ENCODE assay signal across 24 mouse cellular contexts in genomic region chr14:33346546-33346945, GRCm38 (mm10).
DNase-seq lines count a peak whose midpoint lies in the region; ATAC-seq lines count a peak whose summit lies in the region.
"Had no signal": no experiment of that assay in that cellular context is flagged by ENCODE, and none has a peak within 500 bp of the region (broad histone marks: within the 10 kb centered on the region; RNA-seq: fewer than 3 reads in every experiment).

No protein-coding gene starts in this region.

- no peak overlapping the region for H3K4me2 ChIP-seq in lung, embryonic 15.5 days
- H3K4me2 ChIP-seq: embryonic facial prominence, embryonic 12.5 days; embryonic facial prominence, embryonic 15.5 days; heart, embryonic 13.5 days; hindbrain, embryonic 14.5 days had no signal

- 57% methylated on average over 6 of the region's 6 CpGs for WGBS in lung, embryonic 15.5 days
- 79% methylated on average over 6 of the region's 6 CpGs for WGBS in embryonic facial prominence, embryonic 10.5 days

- peak; percentile 64 for DNase-seq in lung, postnatal 10 days
- DNase-seq in lung, postnatal 36 days, result peak; percentile 71
- no peak for DNase-seq in cerebellum, postnatal 10 days
- DNase-seq in embryonic facial prominence, embryonic 10.5 days (ENCODE audit: low spot score), result no peak
- DNase-seq: adrenal gland, adult 8-10 months; adrenal gland, postnatal 25 days; cerebellum, adult 11-12 months; cerebellum, adult 8-10 months; cerebellum, postnatal 14 days; forebrain, postnatal 0 days; gastrocnemius, postnatal 36 days; heart, adult 2 months; heart, postnatal 14 days; heart, postnatal 4 days had no signal

- peaks cover 14% of the 10 kb centered on the region for H3K27me3 ChIP-seq in lung, embryonic 15.5 days
- peaks cover 36% of the 10 kb centered on the region for H3K27me3 ChIP-seq in embryonic facial prominence, embryonic 10.5 days (replicated peaks; ENCODE audit: low read depth, poor library complexity, severe bottlenecking)

- no peak overlapping the region for H3K4me3 ChIP-seq in lung, embryonic 15.5 days
- H3K4me3 ChIP-seq in embryonic facial prominence, embryonic 10.5 days, result no peak overlapping the region
- H3K4me3 ChIP-seq: embryonic facial prominence, embryonic 12.5 days; embryonic facial prominence, embryonic 15.5 days; heart, adult 2 months; heart, embryonic 10.5 days; heart, embryonic 13.5 days had no signal

- no peak overlapping the region for H3K9ac ChIP-seq in lung, embryonic 15.5 days
- H3K9ac ChIP-seq: embryonic facial prominence, embryonic 12.5 days; embryonic facial prominence, embryonic 15.5 days; forebrain, postnatal 0 days; heart, embryonic 13.5 days; hindbrain, embryonic 14.5 days had no signal

- no peaks in the 10 kb centered on the region for H3K36me3 ChIP-seq in lung, embryonic 15.5 days
- H3K36me3 ChIP-seq in embryonic facial prominence, embryonic 10.5 days (replicated peaks), result no peaks in the 10 kb centered on the region
- H3K36me3 ChIP-seq: embryonic facial prominence, embryonic 12.5 days; embryonic facial prominence, embryonic 15.5 days; heart, embryonic 10.5 days; heart, embryonic 13.5 days had no signal

- ATAC-seq in lung, embryonic 15.5 days (ENCODE audit: borderline replicate concordance, extremely low read depth, low FRiP score, low TSS enrichment), result no peak
- no peak for ATAC-seq in megakaryocyte-erythroid progenitor cell, adult 5-6 weeks (replicated peaks; ENCODE audit: low FRiP score, low TSS enrichment, poor library complexity, severe bottlenecking)
- ATAC-seq: CD4-positive, CD25-positive, alpha-beta regulatory T cell, adult 4 months; forebrain, embryonic 14.5 days; forebrain, postnatal 0 days had no signal

- H3K27ac ChIP-seq in lung, embryonic 15.5 days, result 0 out of 2 replicates have a peak overlapping the region, but pooled peaks have one; percentile 26
- no peak overlapping the region for H3K27ac ChIP-seq in embryonic facial prominence, embryonic 10.5 days (replicated peaks)
- H3K27ac ChIP-seq: embryonic facial prominence, embryonic 12.5 days; embryonic facial prominence, embryonic 15.5 days; heart, adult 2 months; heart, embryonic 10.5 days; heart, embryonic 13.5 days; hindbrain, embryonic 14.5 days; hindbrain, postnatal 0 days had no signal

- H3K4me1 ChIP-seq in lung, embryonic 15.5 days, result peaks cover 31% of the 10 kb centered on the region
- peaks cover 23% of the 10 kb centered on the region for H3K4me1 ChIP-seq in embryonic facial prominence, embryonic 10.5 days

- H3K9me3 ChIP-seq in lung, embryonic 15.5 days, result no peaks in the 10 kb centered on the region
- no peaks in the 10 kb centered on the region for H3K9me3 ChIP-seq in embryonic facial prominence, embryonic 10.5 days
- H3K9me3 ChIP-seq: embryonic facial prominence, embryonic 12.5 days; embryonic facial prominence, embryonic 15.5 days; heart, embryonic 10.5 days; heart, embryonic 13.5 days had no signal

Comparison
In these comparisons a context has a peak if more than half of its experiments do, and no peak if none do; other contexts are left out.
1. DNase-seq: peak in lung, postnatal 10 days (single experiment) and lung, postnatal 36 days (single experiment); none in cerebellum, postnatal 10 days (0 of 2) and embryonic facial prominence, embryonic 10.5 days (single experiment).